Mouse (Mus musculus) heart, embryonic 12.5 days (tissue): Measurements from ENCODE around the gene Cdc14a. TPM values are rescaled to one million over a fixed set of nuclear protein-coding genes. Genes with fewer than 3 reads are reported as not detected.

Source experiments
- ATAC-seq: fragments of 200-750 bp; cut with Nextera tagmentation; 2 replicates; pipeline ENCODE4 v1.8.0; 2017; ENCODE audit warnings: moderate TSS enrichment, moderate library complexity; ENCODE audit not compliant: insufficient number of reproducible peaks, low FRiP score
- H3K27ac ChIP-seq: fragments of 300-500 bp; sonication (generic); 2 replicates; pipeline ENCODE4 v1.5.1; 2016; ENCODE audit warnings: mild to moderate bottlenecking, moderate library complexity; ENCODE audit not compliant: poor library complexity, severe bottlenecking
- H3K27me3 ChIP-seq: fragments of 300-500 bp; sonication (generic); replicated peaks from 2 replicates; pipeline ENCODE4 v1.6.1; 2016; ENCODE audit warnings: mild to moderate bottlenecking, moderate library complexity
- H3K36me3 ChIP-seq: fragments of 300-500 bp; sonication (generic); 2 replicates; pipeline ENCODE4 v1.6.1; 2016; ENCODE audit warnings: mild to moderate bottlenecking, moderate library complexity
- H3K4me1 ChIP-seq: fragments of 300-500 bp; sonication (generic); replicated peaks from 2 replicates; pipeline ENCODE4 v1.6.1; 2016; ENCODE audit warnings: mild to moderate bottlenecking
- H3K4me2 ChIP-seq: fragments of 300-500 bp; sonication (generic); 2 replicates; pipeline ENCODE4 v1.6.1; 2016; ENCODE audit warnings: mild to moderate bottlenecking, moderate library complexity
- H3K4me3 ChIP-seq: fragments of 300-500 bp; sonication (generic); 2 replicates; pipeline ENCODE4 v1.5.1; 2016; ENCODE audit warnings: mild to moderate bottlenecking
- H3K9ac ChIP-seq: fragments of 300-500 bp; sonication (generic); 2 replicates; pipeline ENCODE4 v1.6.1; 2016; ENCODE audit warnings: mild to moderate bottlenecking, moderate library complexity
- H3K9me3 ChIP-seq: fragments of 300-500 bp; sonication (generic); replicated peaks from 2 replicates; pipeline ENCODE4 v1.6.1; 2016; ENCODE audit warnings: mild to moderate bottlenecking, moderate library complexity
- WGBS: fragments of 180-500 bp; shearing (Covaris S2); methylation state at CpG from one replicate; pipeline ENCODE4 v1.1.7; 2016; 5-methylcytosine and 5-hydroxymethylcytosine counted together
- polyA plus RNA-seq: library from polyadenylated mRNA; unstranded; fragments of >200 nt; fragmentation: Nextera tagmentation; extraction: Ambion mirVana; gene quantifications from 2 replicates; pipeline ENCODE4 v1.2.1, GENCODE M21; 2016

Gene Cdc14a
- 6.3 and 7.8 TPM in 2 replicates for polyA plus RNA-seq

- Histone ChIP-seq H3K27me3 (no peaks in the 10 kb centered on the region), H3K9ac (peak within 1 kb of the TSS; percentile 84), H3K4me2 (peak within 1 kb of the TSS; percentile 78), H3K36me3 (peaks cover 17% of the 10 kb centered on the region), H3K9me3 (no peaks in the 10 kb centered on the region), H3K27ac (peak within 1 kb of the TSS; percentile 88), H3K4me3 (peak within 1 kb of the TSS; percentile 80), H3K4me1 (peaks cover 16% of the 10 kb centered on the region)
- ATAC-seq, result peak; percentile 93
- under 1% methylated on average over 60 of the region's 64 CpGs for WGBS
Observed at GRCm38 (mm10) chr3:116423353-116424159, at the start of gene Cdc14a. Cdc14a (minus strand) TSS chr3:116424032.

GRCm38 (mm10) chr3:116465709-116466108 lies 41.9 kb upstream of the Cdc14a start:
- WGBS, result 87% methylated on average over 12 of the region's 12 CpGs
- Histone ChIP-seq H3K4me2 (no peak overlapping the region), H3K4me3 (no peak overlapping the region), H3K4me1 (0 out of 2 replicates have a peak, but pooled peaks cover 2% of the 10 kb centered on the region), H3K9me3 (no peaks in the 10 kb centered on the region), H3K36me3 (no peaks in the 10 kb centered on the region), H3K27ac (no peak overlapping the region), H3K27me3 (no peaks in the 10 kb centered on the region), H3K9ac (no peak overlapping the region)
- ATAC-seq, result no peak

- WGBS, result 60% methylated on average over 2 of the region's 2 CpGs
- no peak overlapping the region for H3K4me3 ChIP-seq
- ATAC-seq, result no peak
Observed at GRCm38 (mm10) chr3:116464318-116464717, 40.5 kb upstream of the Cdc14a start.

GRCm38 (mm10) chr3:116461053-116461452 lies 37.2 kb upstream of the Cdc14a start:
- no peak overlapping the region for H3K4me3 ChIP-seq

More at GRCm38 (mm10) chr3:116464318-116464717, 40.5 kb upstream of the Cdc14a start:
- Histone ChIP-seq H3K27ac (no peak overlapping the region), H3K4me2 (no peak overlapping the region), H3K36me3 (no peaks in the 10 kb centered on the region), H3K9ac (no peak overlapping the region), H3K27me3 (no peaks in the 10 kb centered on the region), H3K4me1 (0 out of 2 replicates have a peak, but pooled peaks cover 2% of the 10 kb centered on the region), H3K9me3 (no peaks in the 10 kb centered on the region)

GRCm38 (mm10) chr3:116454529-116454928 lies 30.7 kb upstream of the Cdc14a start:
- Histone ChIP-seq H3K36me3 (no peaks in the 10 kb centered on the region), H3K9me3 (peaks cover 16% of the 10 kb centered on the region), H3K9ac (no peak overlapping the region), H3K27me3 (no peaks in the 10 kb centered on the region), H3K4me2 (no peak overlapping the region), H3K4me1 (no peaks in the 10 kb centered on the region), H3K4me3 (no peak overlapping the region), H3K27ac (no peak overlapping the region)
- no peak for ATAC-seq
- 3% methylated on average over 1 of the region's 1 CpGs for WGBS

More at GRCm38 (mm10) chr3:116461053-116461452, 37.2 kb upstream of the Cdc14a start:
- ATAC-seq, result no peak
- Histone ChIP-seq H3K9ac (no peak overlapping the region), H3K9me3 (no peaks in the 10 kb centered on the region), H3K4me1 (0 out of 2 replicates have a peak, but pooled peaks cover 2% of the 10 kb centered on the region), H3K27me3 (no peaks in the 10 kb centered on the region), H3K27ac (no peak overlapping the region), H3K36me3 (no peaks in the 10 kb centered on the region), H3K4me2 (no peak overlapping the region)
- WGBS, result 70% methylated on average over 4 of the region's 4 CpGs

- Histone ChIP-seq H3K4me3 (no peak overlapping the region), H3K36me3 (no peaks in the 10 kb centered on the region), H3K4me1 (no peaks in the 10 kb centered on the region), H3K27me3 (no peaks in the 10 kb centered on the region), H3K4me2 (no peak overlapping the region), H3K27ac (no peak overlapping the region), H3K9me3 (peaks cover 16% of the 10 kb centered on the region), H3K9ac (no peak overlapping the region)
- WGBS, result 78% methylated on average over 3 of the region's 3 CpGs
- no peak for ATAC-seq
Observed at GRCm38 (mm10) chr3:116450741-116451140, 26.9 kb upstream of the Cdc14a start.

GRCm38 (mm10) chr3:116444327-116444726 lies 20.5 kb upstream of the Cdc14a start:
- 81% methylated on average over 9 of the region's 9 CpGs for WGBS

GRCm38 (mm10) chr3:116442788-116443187 lies 19.0 kb upstream of the Cdc14a start:
- no peak overlapping the region for H3K4me2 ChIP-seq
- H3K36me3 ChIP-seq, result no peaks in the 10 kb centered on the region
- no peak overlapping the region for H3K4me3 ChIP-seq
- 56% methylated on average over 1 of the region's 1 CpGs for WGBS
- H3K9ac ChIP-seq, result no peak overlapping the region
- no peak overlapping the region for H3K27ac ChIP-seq
- no peaks in the 10 kb centered on the region for H3K9me3 ChIP-seq
- no peaks in the 10 kb centered on the region for H3K27me3 ChIP-seq
- H3K4me1 ChIP-seq, result no peaks in the 10 kb centered on the region
- no peak for ATAC-seq

More at GRCm38 (mm10) chr3:116444327-116444726, 20.5 kb upstream of the Cdc14a start:
- Histone ChIP-seq H3K4me3 (no peak overlapping the region), H3K4me1 (no peaks in the 10 kb centered on the region), H3K9me3 (no peaks in the 10 kb centered on the region), H3K9ac (no peak overlapping the region), H3K4me2 (no peak overlapping the region), H3K27me3 (no peaks in the 10 kb centered on the region), H3K36me3 (no peaks in the 10 kb centered on the region), H3K27ac (no peak overlapping the region)
- ATAC-seq, result no peak

GRCm38 (mm10) chr3:116441518-116442205 lies 17.8 kb upstream of the Cdc14a start:
- ATAC-seq, result no peak
- WGBS, result 87% methylated on average over 15 of the region's 15 CpGs
- Histone ChIP-seq H3K27me3 (no peaks in the 10 kb centered on the region), H3K9me3 (no peaks in the 10 kb centered on the region), H3K4me3 (no peak overlapping the region), H3K4me2 (no peak overlapping the region), H3K9ac (no peak overlapping the region), H3K27ac (no peak overlapping the region), H3K36me3 (no peaks in the 10 kb centered on the region), H3K4me1 (no peaks in the 10 kb centered on the region)

GRCm38 (mm10) chr3:116440066-116440997 lies 16.5 kb upstream of the Cdc14a start:
- no peak overlapping the region for H3K4me2 ChIP-seq
- H3K36me3 ChIP-seq, result no peaks in the 10 kb centered on the region
- H3K27me3 ChIP-seq, result no peaks in the 10 kb centered on the region
- H3K4me3 ChIP-seq, result no peak overlapping the region
- 58% methylated on average over 8 of the region's 8 CpGs for WGBS
- no peaks in the 10 kb centered on the region for H3K4me1 ChIP-seq
- no peaks in the 10 kb centered on the region for H3K9me3 ChIP-seq
- no peak for ATAC-seq
- no peak overlapping the region for H3K9ac ChIP-seq
- H3K27ac ChIP-seq, result no peak overlapping the region
